ENCODE assay signal across 8 mouse cellular contexts in genomic region chr5:75148343-75149127, GRCm38 (mm10). TPM values are rescaled to one million over a fixed set of nuclear protein-coding genes. Genes with fewer than 3 reads are reported as not detected.
DNase-seq lines count a peak whose midpoint lies in the region; ATAC-seq and TF ChIP-seq lines count a peak whose summit lies in the region.

No protein-coding gene starts in this region.

- no peak for DNase-seq in midbrain, postnatal 0 days (ENCODE audit: low spot score)
- peak; percentile 71 to 78 for DNase-seq in heart, adult 18-20 months
- DNase-seq in layer of hippocampus, postnatal 10 days (ENCODE audit: low spot score in 2 of 2) = no peak
- DNase-seq in adrenal gland, adult 2 months = no peak
- no peak for DNase-seq in frontal cortex, postnatal 10 days (ENCODE audit: low spot score in 2 of 2)

- no peak for TF ChIP-seq CTCF in midbrain, postnatal 0 days (IDR thresholded peaks at IDR 0.05)

- no peak overlapping the region for H3K9ac ChIP-seq in midbrain, embryonic 12.5 days (replicated peaks)
- H3K9ac ChIP-seq in midbrain, postnatal 0 days (replicated peaks; ENCODE audit: low read length, poor library complexity, severe bottlenecking) = no peak overlapping the region
- peak overlapping the region; percentile 60 for H3K9ac ChIP-seq in intestine, embryonic 16.5 days (ENCODE audit: low read depth, low read length)
- no peak overlapping the region for H3K9ac ChIP-seq in midbrain, embryonic 13.5 days (replicated peaks)

- H3K9me3 ChIP-seq in midbrain, embryonic 12.5 days = no peaks in the 10 kb centered on the region
- no peaks in the 10 kb centered on the region for H3K9me3 ChIP-seq in midbrain, postnatal 0 days (ENCODE audit: low read length)
- H3K9me3 ChIP-seq in intestine, embryonic 16.5 days (ENCODE audit: control insufficient read depth, low read length) = no peaks in the 10 kb centered on the region
- no peaks in the 10 kb centered on the region for H3K9me3 ChIP-seq in midbrain, embryonic 13.5 days

- WGBS in midbrain, embryonic 12.5 days = under 1% methylated on average over 30 of the region's 30 CpGs
- 2% methylated on average over 30 of the region's 30 CpGs for WGBS in midbrain, postnatal 0 days
- WGBS in intestine, embryonic 16.5 days = 3% methylated on average over 30 of the region's 30 CpGs
- WGBS in midbrain, embryonic 13.5 days = under 1% methylated on average over 30 of the region's 30 CpGs

- no peak overlapping the region for H3K27ac ChIP-seq in midbrain, embryonic 12.5 days (replicated peaks)
- no peak overlapping the region for H3K27ac ChIP-seq in midbrain, postnatal 0 days (ENCODE audit: low read depth, low read length)
- H3K27ac ChIP-seq in intestine, embryonic 16.5 days (ENCODE audit: low read length) = peak overlapping the region; percentile 80
- no peak overlapping the region for H3K27ac ChIP-seq in midbrain, embryonic 13.5 days

- H3K4me1 ChIP-seq in midbrain, embryonic 12.5 days = peaks cover 45% of the 10 kb centered on the region
- no peaks in the 10 kb centered on the region; the same call in 1 of the 2 replicates for H3K4me1 ChIP-seq in midbrain, postnatal 0 days (ENCODE audit: insufficient read depth, low read length)
- H3K4me1 ChIP-seq in intestine, embryonic 16.5 days (ENCODE audit: control insufficient read depth, insufficient read depth, low read length) = peaks cover 15% of the 10 kb centered on the region
- peaks cover 40% of the 10 kb centered on the region for H3K4me1 ChIP-seq in midbrain, embryonic 13.5 days (replicated peaks)

- H3K27me3 ChIP-seq in midbrain, embryonic 12.5 days = peaks cover 96% of the 10 kb centered on the region
- H3K27me3 ChIP-seq in midbrain, postnatal 0 days (ENCODE audit: insufficient read depth, low read length) = peaks cover 51% of the 10 kb centered on the region
- H3K27me3 ChIP-seq in intestine, embryonic 16.5 days (replicated peaks; ENCODE audit: control insufficient read depth, insufficient read depth, low read length) = peaks cover 46% of the 10 kb centered on the region
- peaks cover 98% of the 10 kb centered on the region for H3K27me3 ChIP-seq in midbrain, embryonic 13.5 days

- no peak for ATAC-seq in midbrain, embryonic 12.5 days (ENCODE audit: low FRiP score, low read depth)
- no peak for ATAC-seq in midbrain, postnatal 0 days (ENCODE audit: low FRiP score)
- peak; percentile 57 for ATAC-seq in intestine, embryonic 16.5 days
- ATAC-seq in midbrain, embryonic 13.5 days = no peak

- no peak overlapping the region for H3K4me3 ChIP-seq in midbrain, embryonic 12.5 days
- no peak overlapping the region for H3K4me3 ChIP-seq in midbrain, postnatal 0 days (ENCODE audit: low read depth, low read length)
- peak overlapping the region; percentile 36 for H3K4me3 ChIP-seq in intestine, embryonic 16.5 days (ENCODE audit: low read length)
- H3K4me3 ChIP-seq in midbrain, embryonic 13.5 days (replicated peaks) = 0 out of 2 replicates have a peak overlapping the region, but pooled peaks have one; percentile 4

- H3K36me3 ChIP-seq in midbrain, embryonic 12.5 days = no peaks in the 10 kb centered on the region
- H3K36me3 ChIP-seq in midbrain, postnatal 0 days (ENCODE audit: insufficient read depth, low read length) = no peaks in the 10 kb centered on the region
- no peaks in the 10 kb centered on the region for H3K36me3 ChIP-seq in intestine, embryonic 16.5 days (ENCODE audit: control insufficient read depth, insufficient read depth, low read length)
- no peaks in the 10 kb centered on the region for H3K36me3 ChIP-seq in midbrain, embryonic 13.5 days

- H3K4me2 ChIP-seq in midbrain, embryonic 12.5 days (replicated peaks) = peak overlapping the region; percentile 17
- H3K4me2 ChIP-seq in midbrain, postnatal 0 days (ENCODE audit: low read depth, low read length, poor library complexity, severe bottlenecking) = no peak overlapping the region
- H3K4me2 ChIP-seq in intestine, embryonic 16.5 days (ENCODE audit: low read depth, low read length) = peak overlapping the region; percentile 50
- peak overlapping the region; percentile 16; the same call in 1 of the 2 replicates for H3K4me2 ChIP-seq in midbrain, embryonic 13.5 days (replicated peaks)

RNA-seq across cellular contexts. Expression of gene Pdgfra, which starts 3.6 kb away (rescaled TPM):
- 15.7 and 23.2 TPM in 2 replicates for polyA plus RNA-seq in midbrain, embryonic 12.5 days (2016; fragmentation: Nextera tagmentation; extraction: Ambion mirVana)
- total RNA-seq in midbrain, postnatal 0 days (2014; rRNA removed) = 52.4 and 58.8 TPM in 2 replicates
- 16.7 and 20.3 TPM in 2 replicates for polyA plus RNA-seq in midbrain, postnatal 0 days (2015; fragmentation: Nextera tagmentation; extraction: Ambion mirVana)
- total RNA-seq in heart, adult 18-20 months (2021) = 10 to 100 TPM; 20.5 to 23.7 TPM
- 27.7 and 29.4 TPM in 2 replicates for polyA plus RNA-seq in intestine, embryonic 16.5 days (2015; fragmentation: Nextera tagmentation; extraction: Ambion mirVana)
- 4.2 and 5.2 TPM in 2 replicates for polyA plus RNA-seq in midbrain, embryonic 13.5 days (2015; fragmentation: Nextera tagmentation; extraction: Ambion mirVana)
- 10 to 100 TPM; 93.7 to 94.8 TPM for total RNA-seq in layer of hippocampus, postnatal 10 days (2021)
- 10 to 100 TPM; 30.2 to 41.5 TPM for total RNA-seq in adrenal gland, adult 2 months (2021)
- polyA plus RNA-seq in adrenal gland, adult 2 months (2012; rRNA removed) = 4.5 and 5.0 TPM in 2 replicates

Comparison
In these comparisons a context has a peak if more than half of its experiments do, and no peak if none do; other contexts are left out.
1. H3K4me3 ChIP-seq: peak in intestine, embryonic 16.5 days (single experiment) and midbrain, embryonic 13.5 days (single experiment); none in midbrain, embryonic 12.5 days (single experiment) and midbrain, postnatal 0 days (single experiment).
2. DNase-seq: peak in heart, adult 18-20 months (2 of 2); none in midbrain, postnatal 0 days (single experiment), layer of hippocampus, postnatal 10 days (0 of 2), adrenal gland, adult 2 months (single experiment) and frontal cortex, postnatal 10 days (0 of 2).